Mouse (Mus musculus) cerebellum, postnatal 14 days (tissue): ENCODE results near the gene Ppih.
A peak's percentile ranks its signal among the peaks of the same experiment; 100 is the strongest.
"Not testable (repeated sequence)": the region's sequence is repeated elsewhere in the genome, so short reads cannot be mapped to it uniquely, and the experiment has no call there.

Experiments
- DNase-seq, 2 experiments: peaks; one replicate each; pipeline ENCODE4 v3.0.0; 2021; ENCODE audit warnings: mixed read lengths in 2 of 2

The Ppih gene

GRCm38 (mm10) chr4:119291921-119292320 is 28.4 kb downstream of the Ppih start:
- DNase-seq: no peak

GRCm38 (mm10) chr4:119285336-119285735 is 35.0 kb downstream of the Ppih start:
- no peak for DNase-seq

DNA sequence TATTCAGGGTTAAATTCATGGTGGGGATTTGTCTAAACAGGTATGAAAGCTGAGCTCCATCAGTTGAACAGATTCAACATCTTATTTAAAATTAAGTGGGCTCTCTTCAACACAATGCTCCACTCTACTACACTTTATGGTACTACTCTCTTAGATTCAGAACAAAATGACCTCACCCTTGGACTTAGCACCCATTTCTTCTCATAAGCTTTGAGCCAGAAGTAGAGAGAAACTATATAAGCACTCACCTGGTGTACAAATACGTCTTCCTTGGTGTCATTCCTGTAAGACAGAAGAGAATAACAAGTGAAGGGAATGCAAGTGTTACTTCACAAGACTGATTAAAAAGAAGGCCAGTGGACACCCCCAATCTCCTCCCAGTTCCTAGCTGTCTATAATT is 35.5 kb downstream of the Ppih start:
- DNase-seq: no peak

GRCm38 (mm10) chr4:119278784-119279183 is 41.6 kb downstream of the Ppih start:
- not testable (repeated sequence) for DNase-seq

DNA sequence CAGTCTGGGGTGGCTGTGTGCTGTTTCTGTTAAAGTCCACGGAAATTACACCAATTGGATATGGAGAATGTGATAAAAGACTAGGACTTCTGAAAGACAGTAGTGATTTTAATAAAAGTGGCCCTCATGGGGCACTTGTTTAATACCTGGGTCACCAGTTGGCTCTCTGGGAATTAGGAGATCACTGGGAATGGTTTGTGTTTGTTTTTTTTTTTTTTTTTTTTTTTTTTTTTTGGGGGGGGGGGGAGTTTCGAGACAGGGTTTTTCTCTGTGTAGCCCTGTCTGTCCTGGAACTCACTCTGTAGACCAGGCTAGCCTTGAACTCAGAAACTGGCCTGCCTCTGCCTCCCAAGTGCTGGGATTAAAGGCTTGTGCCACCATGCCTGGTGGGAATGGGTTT is 44.6 kb downstream of the Ppih start:
- DNase-seq: no peak

DNA sequence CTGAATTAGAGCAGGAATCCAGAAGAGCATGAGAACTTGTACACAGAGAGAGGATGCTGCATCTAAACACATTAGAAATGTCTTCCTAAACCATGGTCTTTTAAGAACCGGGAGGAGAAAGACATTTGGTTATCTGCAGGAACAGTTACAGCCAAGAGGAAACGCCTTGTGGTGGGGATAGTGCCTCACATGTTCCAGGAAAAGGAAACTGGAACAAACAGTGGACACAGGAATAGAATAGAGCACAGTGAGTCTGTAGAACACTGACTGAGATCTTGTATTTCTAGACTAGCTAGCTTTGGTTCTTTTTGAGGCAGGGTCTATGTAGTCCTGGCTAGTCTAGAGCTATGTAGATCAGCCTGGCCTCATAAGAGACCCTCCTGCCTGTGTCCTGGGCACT is 45.1 kb downstream of the Ppih start:
- DNase-seq: no peak

- DNase-seq: no peak
Observed at GRCm38 (mm10) chr4:119274627-119275026, 45.7 kb downstream of the Ppih start.

DNA sequence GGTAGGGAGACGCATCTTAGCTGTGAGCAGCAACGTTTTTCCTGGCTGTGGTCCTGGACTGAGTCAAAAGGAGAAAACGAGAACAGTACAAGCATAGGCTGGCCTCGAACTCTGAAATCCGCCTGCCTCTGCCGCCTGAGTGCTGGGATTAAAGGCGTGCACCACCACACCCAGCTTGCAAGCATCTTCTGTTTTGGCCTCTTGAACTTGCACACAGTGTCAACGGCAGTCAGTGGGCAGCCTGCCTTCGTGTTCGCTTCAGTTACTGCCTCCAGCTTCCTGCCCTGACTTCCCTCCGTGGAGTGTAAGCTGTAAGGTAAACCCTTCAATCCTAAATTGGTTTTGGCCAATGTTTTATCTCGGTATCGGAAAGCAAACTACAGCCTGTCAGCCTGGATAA is 53.7 kb downstream of the Ppih start:
- no peak for DNase-seq

DNA sequence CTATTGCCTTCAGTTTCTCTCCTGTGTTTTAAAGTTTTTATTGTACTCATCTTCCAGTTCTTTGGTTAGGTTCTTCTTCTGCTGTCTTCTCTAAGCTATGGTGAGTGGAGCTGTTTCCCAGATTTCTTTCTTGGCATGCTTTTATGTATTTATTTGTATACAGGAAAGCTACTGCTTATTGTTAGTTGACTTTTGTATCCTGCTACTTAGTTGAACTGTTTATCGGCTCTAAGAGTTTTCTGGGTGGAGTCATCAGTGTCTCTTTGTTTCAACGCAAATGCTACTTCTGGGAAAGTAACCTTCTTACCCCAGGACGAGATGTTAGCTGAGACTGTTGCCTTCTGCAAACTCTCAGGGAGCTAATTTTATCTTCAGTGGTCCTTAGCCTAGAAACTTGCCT is 56.9 kb downstream of the Ppih start:
- no peak for DNase-seq

GRCm38 (mm10) chr4:119262483-119262882 is 57.9 kb downstream of the Ppih start:
- DNase-seq: no peak

DNA sequence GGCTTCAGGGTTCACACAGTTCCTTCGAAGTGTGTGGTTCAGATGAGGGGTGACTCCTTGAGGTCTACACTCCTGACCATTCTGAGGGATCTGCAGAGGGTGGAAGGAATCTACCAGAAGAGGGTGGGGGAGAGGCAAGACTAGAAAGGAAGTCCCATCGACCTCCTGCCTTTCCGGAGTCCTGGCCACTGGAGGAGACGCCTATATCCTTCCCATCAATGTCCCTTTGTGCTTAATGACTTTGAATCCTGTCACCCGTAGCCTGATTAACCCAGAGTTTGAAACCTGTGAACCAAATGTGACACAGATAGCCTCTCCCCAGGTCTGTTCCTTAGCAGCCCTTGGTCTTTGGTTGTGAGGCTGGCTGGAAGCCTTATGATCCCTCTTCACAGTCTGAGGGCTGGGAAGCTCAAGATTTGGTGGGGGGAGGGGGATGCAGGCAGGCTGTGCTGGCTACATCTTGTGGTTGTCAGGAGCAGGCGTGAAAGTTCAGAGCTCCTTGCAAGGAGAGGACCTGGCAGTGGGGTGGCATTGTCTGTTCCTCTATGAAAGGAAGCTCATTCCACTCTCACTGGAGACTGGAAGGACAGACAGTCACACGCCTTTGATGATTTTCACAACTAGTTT is 59.1 kb downstream of the Ppih start:
- DNase-seq: no peak

DNA sequence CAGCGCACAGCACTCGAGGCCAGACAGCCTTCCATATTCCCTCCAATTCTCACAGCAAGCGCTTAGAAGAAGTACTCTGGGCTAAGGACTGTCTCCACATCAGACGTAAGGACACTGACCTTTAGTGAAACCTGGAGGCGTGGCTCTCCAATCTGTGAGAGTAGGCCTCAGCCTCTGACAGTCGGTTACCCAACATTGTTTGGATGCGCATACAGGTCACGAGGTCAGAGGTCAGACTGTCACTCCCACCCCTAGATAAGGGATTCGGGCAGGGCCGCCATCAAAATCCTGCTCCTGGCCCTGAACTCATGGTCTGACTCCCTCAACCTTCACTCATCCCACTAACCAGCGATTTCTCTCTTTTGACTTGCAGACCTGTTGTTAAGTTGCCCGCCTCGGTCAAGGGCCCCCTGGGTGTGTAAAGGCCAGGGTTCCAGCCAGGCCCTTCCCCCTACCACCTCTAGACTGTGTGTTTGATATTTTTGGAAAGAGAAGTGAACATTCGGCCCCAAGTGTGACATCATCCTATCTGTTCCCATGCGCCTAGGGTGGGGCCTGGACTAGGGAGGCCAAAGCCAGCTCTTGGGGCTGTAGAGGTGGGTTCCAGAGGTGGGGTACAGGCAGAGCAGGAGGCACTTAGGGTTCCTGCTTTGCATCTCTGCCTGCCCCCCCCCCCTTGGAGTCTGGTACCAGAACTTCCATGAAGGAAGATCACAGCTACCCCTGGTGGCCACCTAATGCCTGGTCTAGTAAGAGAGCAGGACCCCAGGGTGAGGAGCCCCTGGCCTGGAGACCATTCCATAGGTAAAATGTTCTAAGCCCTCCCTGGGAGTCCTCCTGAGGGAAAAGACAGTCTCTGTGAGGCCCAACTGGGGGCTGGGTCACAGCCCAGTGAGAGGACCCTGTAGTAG is 60.7 kb downstream of the Ppih start:
- DNase-seq: no peak

- DNase-seq: no peak
Observed at GRCm38 (mm10) chr4:119257083-119257482, 63.3 kb downstream of the Ppih start.

DNA sequence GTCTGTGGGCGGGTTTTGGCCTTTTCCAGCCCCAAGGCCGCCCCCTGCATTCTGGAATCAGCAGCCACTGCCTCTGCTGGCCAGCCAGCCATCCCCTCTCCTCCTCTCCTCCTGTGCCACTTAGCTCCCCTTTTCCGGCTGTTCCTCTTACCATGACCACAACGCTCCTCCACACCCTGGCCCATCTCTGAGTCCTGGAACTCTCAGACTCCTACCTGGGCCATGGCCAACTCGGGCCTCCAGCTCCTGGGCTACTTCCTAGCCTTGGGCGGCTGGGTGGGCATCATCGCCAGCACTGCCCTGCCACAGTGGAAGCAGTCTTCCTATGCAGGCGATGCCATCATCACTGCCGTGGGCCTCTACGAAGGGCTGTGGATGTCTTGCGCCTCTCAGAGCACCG is 65.0 kb downstream of the Ppih start, which contains the start of gene Cldn19:
TSS of gene Cldn19 (plus strand) at position 64 of the 400 bp plus-strand sequence.
- DNase-seq: peak in 1 of 2 experiments; percentile 34

GRCm38 (mm10) chr4:119254012-119254618 is 66.2 kb downstream of the Ppih start:
- DNase-seq: peak; percentile 38 to 50

GRCm38 (mm10) chr4:119252025-119252808 is 68.1 kb downstream of the Ppih start:
- DNase-seq: no peak
